10 mouse cellular contexts compared by ENCODE assay signal in genomic region chr1:136135777-136136444, GRCm38 (mm10). TPM values are rescaled to one million over a fixed set of nuclear protein-coding genes. Genes with fewer than 3 reads are reported as not detected.
DNase-seq lines count a peak whose midpoint lies in the region; ATAC-seq and TF ChIP-seq lines count a peak whose summit lies in the region.
"Had no signal": no experiment of that assay in that cellular context is flagged by ENCODE, and none has a peak within 500 bp of the region (broad histone marks: within the 10 kb centered on the region; RNA-seq: fewer than 3 reads in every experiment).

No protein-coding gene starts in this region.

- no peak for DNase-seq in midbrain, embryonic 10.5 days (ENCODE audit: low spot score)
- DNase-seq in midbrain, embryonic 11.5 days (ENCODE audit: low spot score, missing footprints) = no peak
- no peak for DNase-seq in liver, postnatal 0 days
- peak; percentile 43 to 44 for DNase-seq in thymus, postnatal 36 days
- DNase-seq in ovary, postnatal 10 days (ENCODE audit: low spot score) = no peak
- DNase-seq in urinary bladder, postnatal 25 days (ENCODE audit: low spot score) = no peak
- no peak for DNase-seq in left cerebral cortex, postnatal 25 days (ENCODE audit: low spot score in 2 of 2)
- DNase-seq: adrenal gland, postnatal 25 days had no signal

- peak overlapping the region; percentile 39; the same call in 1 of the 2 replicates for H3K27ac ChIP-seq in midbrain, embryonic 10.5 days (replicated peaks)
- H3K27ac ChIP-seq in midbrain, embryonic 11.5 days (ENCODE audit: low read depth, low read length) = no peak overlapping the region
- peak overlapping the region; percentile 35 for H3K27ac ChIP-seq in embryonic fibroblast, embryonic 13.5 days (ENCODE audit: insufficient read depth, low read length)
- H3K27ac ChIP-seq in liver, postnatal 0 days (ENCODE audit: low read depth) = peak overlapping the region; percentile 84
- H3K27ac ChIP-seq: midbrain, embryonic 12.5 days had no signal

- no peak for TF ChIP-seq EP300 in liver, postnatal 0 days (IDR thresholded peaks at IDR 0.05; ENCODE audit: low read depth)

- 0 out of 2 replicates have a peak overlapping the region, but pooled peaks have one; percentile 7 for H3K4me3 ChIP-seq in midbrain, embryonic 10.5 days
- no peak overlapping the region for H3K4me3 ChIP-seq in midbrain, embryonic 11.5 days (ENCODE audit: low read depth, low read length)
- no peak overlapping the region for H3K4me3 ChIP-seq in embryonic fibroblast, embryonic 13.5 days (ENCODE audit: insufficient read depth, low read length)
- no peak overlapping the region for H3K4me3 ChIP-seq in liver, postnatal 0 days (ENCODE audit: low read depth, low read length)
- H3K4me3 ChIP-seq: midbrain, embryonic 12.5 days had no signal

- ATAC-seq in midbrain, embryonic 11.5 days (ENCODE audit: low FRiP score) = no peak
- no peak for ATAC-seq in liver, postnatal 0 days

- no peaks in the 10 kb centered on the region for H3K9me3 ChIP-seq in midbrain, embryonic 10.5 days (replicated peaks)
- H3K9me3 ChIP-seq in midbrain, embryonic 11.5 days (ENCODE audit: control insufficient read depth, low read length) = no peaks in the 10 kb centered on the region
- no peaks in the 10 kb centered on the region for H3K9me3 ChIP-seq in liver, postnatal 0 days (ENCODE audit: low read length)
- H3K9me3 ChIP-seq: midbrain, embryonic 12.5 days had no signal

- no peaks in the 10 kb centered on the region for H3K36me3 ChIP-seq in midbrain, embryonic 10.5 days
- no peaks in the 10 kb centered on the region for H3K36me3 ChIP-seq in midbrain, embryonic 11.5 days (ENCODE audit: control insufficient read depth, insufficient read depth, low read length)
- H3K36me3 ChIP-seq in liver, postnatal 0 days (replicated peaks; ENCODE audit: insufficient read depth, low read length) = no peaks in the 10 kb centered on the region
- H3K36me3 ChIP-seq: midbrain, embryonic 12.5 days had no signal

- H3K27me3 ChIP-seq in midbrain, embryonic 10.5 days (ENCODE audit: low read depth, poor library complexity, severe bottlenecking) = peaks cover 62% of the 10 kb centered on the region
- peaks cover 7% of the 10 kb centered on the region; the same call in 1 of the 2 replicates for H3K27me3 ChIP-seq in midbrain, embryonic 11.5 days (ENCODE audit: control insufficient read depth, insufficient read depth, low read length)
- peaks cover 16% of the 10 kb centered on the region; the same call in 1 of the 2 replicates for H3K27me3 ChIP-seq in liver, postnatal 0 days (ENCODE audit: insufficient read depth, low read length)

- TF ChIP-seq POLR2A in embryonic fibroblast, embryonic 13.5 days (IDR thresholded peaks at IDR 0.05; ENCODE audit: low read depth, low read length) = no peak

- peaks cover 100% of the 10 kb centered on the region for H3K4me1 ChIP-seq in midbrain, embryonic 10.5 days
- peaks cover 57% of the 10 kb centered on the region for H3K4me1 ChIP-seq in midbrain, embryonic 11.5 days (ENCODE audit: control insufficient read depth, insufficient read depth, low read length)
- peaks cover 22% of the 10 kb centered on the region for H3K4me1 ChIP-seq in embryonic fibroblast, embryonic 13.5 days (ENCODE audit: control insufficient read depth, insufficient read depth, low read length)
- H3K4me1 ChIP-seq in liver, postnatal 0 days (ENCODE audit: insufficient read depth) = peaks cover 80% of the 10 kb centered on the region

- H3K4me2 ChIP-seq in midbrain, embryonic 11.5 days = no peak overlapping the region
- peak overlapping the region; percentile 24 for H3K4me2 ChIP-seq in liver, postnatal 0 days (ENCODE audit: low read depth, low read length)
- H3K4me2 ChIP-seq: midbrain, embryonic 12.5 days had no signal

- WGBS in midbrain, embryonic 10.5 days = 62% methylated on average over 6 of the region's 6 CpGs
- 66% methylated on average over 6 of the region's 6 CpGs for WGBS in midbrain, embryonic 11.5 days
- 71% methylated on average over 6 of the region's 6 CpGs for WGBS in liver, postnatal 0 days (ENCODE audit: insufficient replicate concordance)

- TF ChIP-seq CTCF in embryonic fibroblast, embryonic 13.5 days (IDR thresholded peaks at IDR 0.05; ENCODE audit: borderline replicate concordance, insufficient read depth, low read length) = no peak
- no peak for TF ChIP-seq CTCF in liver, postnatal 0 days (IDR thresholded peaks at IDR 0.05; ENCODE audit: low read depth)

- intact Hi-C loops in left cerebral cortex, postnatal 25 days (cut with DNase I) = no loop called here

- H3K9ac ChIP-seq in midbrain, embryonic 11.5 days (ENCODE audit: low read length) = no peak overlapping the region
- H3K9ac ChIP-seq in liver, postnatal 0 days (replicated peaks) = no peak overlapping the region; the same call in 1 of the 2 replicates
- H3K9ac ChIP-seq: midbrain, embryonic 12.5 days had no signal

RNA-seq across cellular contexts. Expression of gene Kif21b, which starts 4.7 kb away (rescaled TPM):
- polyA plus RNA-seq in midbrain, embryonic 10.5 days (2016; fragmentation: Nextera tagmentation; extraction: Ambion mirVana) = 4.9 and 9.5 TPM in 2 replicates
- 11.9 and 12.9 TPM in 2 replicates for polyA plus RNA-seq in midbrain, embryonic 11.5 days (2014; fragmentation: Nextera tagmentation; extraction: Ambion mirVana)
- polyA plus RNA-seq in embryonic fibroblast, embryonic 13.5 days (2011; ENCODE audit: insufficient read length, low read depth, missing spikeins) = 14.1 and 19.4 TPM in 2 replicates
- 0.91 and 1.1 TPM in 2 replicates for polyA plus RNA-seq in liver, postnatal 0 days (2015; fragmentation: Nextera tagmentation; extraction: Ambion mirVana)
- total RNA-seq in left cerebral cortex, postnatal 25 days (2021) = 10 to 100 TPM; 68.4 to 73.0 TPM

Comparison
In these comparisons a context has a peak if more than half of its experiments do, and no peak if none do; other contexts are left out.
1. DNase-seq: peak in thymus, postnatal 36 days (2 of 2); none in midbrain, embryonic 10.5 days (single experiment), midbrain, embryonic 11.5 days (single experiment), liver, postnatal 0 days (single experiment), ovary, postnatal 10 days (single experiment), urinary bladder, postnatal 25 days (single experiment) and left cerebral cortex, postnatal 25 days (0 of 2).